Mouse (Mus musculus) naive thymus-derived CD4-positive, alpha-beta T cell, adult 5 months (primary cell): ENCODE results near the gene Cd109. TPM values are rescaled to one million over a fixed set of nuclear protein-coding genes. Genes with fewer than 3 reads are reported as not detected.

ENCODE experiments used
- polyA plus RNA-seq: library from polyadenylated mRNA; unstranded; fragments of 100-300 nt; shearing (Covaris generic); gene quantifications from one replicate; pipeline ENCODE4 v1.2.1, GENCODE M21; 2017

Gene Cd109
- not detected for polyA plus RNA-seq

GRCm38 (mm10) chr9:78615401-78616021, at the start of gene Cd109:
Gene Cd109, plus strand, starts transcription at chr9:78615546.

DNA sequence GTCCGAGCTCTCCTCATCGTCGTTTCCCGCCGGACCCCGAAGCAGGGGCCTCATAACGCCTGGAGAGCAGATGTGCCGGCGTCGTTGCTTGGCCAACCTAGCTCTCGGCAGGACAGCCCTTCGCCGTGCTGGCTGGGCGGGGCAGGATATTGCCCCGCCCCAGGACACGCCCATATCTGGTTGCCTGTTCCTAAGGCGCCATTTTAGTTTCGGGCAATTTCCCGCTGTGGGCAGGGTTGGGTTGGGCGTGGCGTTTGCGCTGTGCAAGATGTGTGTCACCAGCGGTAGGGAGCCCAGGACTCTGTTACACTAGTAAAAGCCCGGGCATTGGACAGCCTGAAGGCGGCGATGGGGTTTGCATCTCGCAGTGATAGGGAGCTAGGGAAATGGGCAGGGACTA, 27.4 kb upstream of the Cd109 start, which contains the start of gene Slc17a5:
Slc17a5 (minus strand) TSS at position 128 of the 400 bp plus-strand sequence.

Other genes with a start within 250 kb of the Cd109 start
- gene Dppa5a, start 247.4 kb upstream of the Cd109 start, polyA plus RNA-seq, result not detected
- not detected for gene Ooep, start 236.8 kb upstream of the Cd109 start, polyA plus RNA-seq
- gene Ddx43, start 219.8 kb upstream of the Cd109 start, polyA plus RNA-seq, result 3.3 TPM
- 3.3 TPM for gene Cgas, start 172.3 kb upstream of the Cd109 start, polyA plus RNA-seq
- 27.7 TPM for gene Mto1, start 167.3 kb upstream of the Cd109 start, polyA plus RNA-seq
- gene Gm17324, start 166.8 kb upstream of the Cd109 start, polyA plus RNA-seq, result 1.7 TPM
- gene Eef1a1, start 126.4 kb upstream of the Cd109 start, polyA plus RNA-seq, result 6,770 TPM
- gene Slc17a5, start 27.5 kb upstream of the Cd109 start, polyA plus RNA-seq, result 4.9 TPM